Mouse (Mus musculus) neural tube, embryonic 14.5 days (tissue): ENCODE results near the gene Nmrk1. TPM values are rescaled to one million over a fixed set of nuclear protein-coding genes. Genes with fewer than 3 reads are reported as not detected.

Experiments used
- ATAC-seq: fragments of 200-750 bp; cut with Nextera tagmentation; 2 replicates; pipeline ENCODE4 v1.8.0; 2017; ENCODE audit warnings: low read depth, mild to moderate bottlenecking, moderate TSS enrichment, moderate library complexity
- H3K27ac ChIP-seq: fragments of 300-500 bp; sonication (generic); 2 replicates; pipeline ENCODE4 v1.5.1; 2014; ENCODE audit warnings: low read depth, mild to moderate bottlenecking, control low read depth, low read length, moderate library complexity, mixed read lengths
- H3K27me3 ChIP-seq: fragments of 300-500 bp; sonication (generic); 2 replicates; pipeline ENCODE4 v1.6.1; 2014; ENCODE audit warnings: low read length; ENCODE audit not compliant: control insufficient read depth, insufficient read depth
- H3K36me3 ChIP-seq: fragments of 300-500 bp; sonication (generic); 2 replicates; pipeline ENCODE4 v1.6.1; 2014; ENCODE audit warnings: low read length, mixed read lengths; ENCODE audit not compliant: control insufficient read depth, insufficient read depth
- H3K4me1 ChIP-seq: fragments of 300-500 bp; sonication (generic); 2 replicates; pipeline ENCODE4 v1.6.1; 2014; ENCODE audit warnings: low read length; ENCODE audit not compliant: control insufficient read depth, insufficient read depth
- H3K4me2 ChIP-seq: fragments of 300-500 bp; sonication (generic); 2 replicates; pipeline ENCODE4 v1.6.1; 2014; ENCODE audit warnings: mild to moderate bottlenecking, low read depth, low read length, control low read depth
- H3K4me3 ChIP-seq: fragments of 300-500 bp; sonication (generic); 2 replicates; pipeline ENCODE4 v1.5.1; 2014; ENCODE audit warnings: low read depth, low read length, control low read depth, mixed read lengths
- H3K9ac ChIP-seq: fragments of 300-500 bp; sonication (generic); replicated peaks from 2 replicates; pipeline ENCODE4 v1.6.1; 2014; ENCODE audit warnings: low read depth, mild to moderate bottlenecking, control low read depth, low read length, mixed read lengths
- H3K9me3 ChIP-seq: fragments of 300-500 bp; sonication (generic); 2 replicates; pipeline ENCODE4 v1.6.1; 2016; ENCODE audit warnings: low read length; ENCODE audit not compliant: control insufficient read depth
- WGBS: fragments of 180-500 bp; shearing (Covaris S2); extraction: QIAGEN DNeasy Blood & Tissue Kit; methylation state at CpG from one replicate; pipeline ENCODE4 v1.1.7; 2014; 5-methylcytosine and 5-hydroxymethylcytosine counted together
- polyA plus RNA-seq: library from polyadenylated mRNA; unstranded; fragments of >200 nt; fragmentation: Nextera tagmentation; extraction: Ambion mirVana; gene quantifications from 2 replicates; pipeline ENCODE4 v1.2.1, GENCODE M21; 2014

Nmrk1 gene
- polyA plus RNA-seq, 1 experiment from 2014 or later = 9.4 TPM

DNA sequence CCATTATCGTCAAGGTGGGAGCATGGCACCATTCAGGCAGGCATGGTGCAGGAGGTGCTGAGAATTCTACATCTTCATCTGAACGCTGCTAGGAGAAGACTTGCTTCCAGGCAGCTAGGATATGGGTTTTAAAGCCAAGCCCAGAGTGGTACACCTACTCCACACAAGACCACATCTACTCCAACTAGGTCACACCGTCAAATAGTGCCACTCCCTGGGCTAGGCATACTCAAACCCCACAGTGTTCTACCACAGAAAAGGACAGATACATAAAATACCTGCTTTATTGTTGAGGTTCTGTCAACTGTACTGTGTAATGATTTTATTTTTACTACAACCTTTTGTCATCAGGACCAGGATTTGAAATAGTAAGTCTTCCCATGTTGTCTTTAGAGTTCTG, 63.4 kb downstream of the Nmrk1 start:
- WGBS = 97% methylated on average over 3 of the region's 3 CpGs
- Histone ChIP-seq H3K27ac (no peak overlapping the region), H3K9me3 (no peaks in the 10 kb centered on the region), H3K4me2 (no peak overlapping the region), H3K27me3 (no peaks in the 10 kb centered on the region), H3K9ac (no peak overlapping the region), H3K4me1 (no peaks in the 10 kb centered on the region), H3K36me3 (peaks cover 4% of the 10 kb centered on the region; the same call in 1 of the 2 replicates), H3K4me3 (no peak overlapping the region)
- ATAC-seq = no peak

DNA sequence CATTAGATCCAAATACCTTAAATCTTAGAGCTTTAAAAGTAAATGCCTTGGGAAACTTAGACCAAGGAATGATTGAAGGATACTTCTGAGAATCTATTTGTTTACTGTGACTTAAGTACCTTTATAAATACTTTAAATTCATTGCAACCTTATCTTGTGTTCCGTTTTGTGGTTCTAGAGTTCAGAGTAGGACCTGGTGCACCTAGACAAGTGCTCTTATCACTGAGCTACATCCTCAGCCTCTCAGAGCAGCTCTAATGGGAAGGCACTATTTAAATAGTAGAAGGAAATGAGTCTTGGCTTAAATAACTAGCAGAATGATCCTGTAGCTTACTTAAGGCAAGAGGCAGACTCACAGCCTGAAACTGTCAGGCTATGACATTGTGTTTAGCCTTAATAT, 63.8 kb downstream of the Nmrk1 start:
- 92% methylated on average over 1 of the region's 1 CpGs for WGBS
- ATAC-seq = no peak
- Histone ChIP-seq H3K4me2 (no peak overlapping the region), H3K27me3 (no peaks in the 10 kb centered on the region), H3K36me3 (peaks cover 4% of the 10 kb centered on the region; the same call in 1 of the 2 replicates), H3K4me1 (no peaks in the 10 kb centered on the region), H3K27ac (no peak overlapping the region), H3K4me3 (no peak overlapping the region), H3K9ac (no peak overlapping the region), H3K9me3 (no peaks in the 10 kb centered on the region)

Other genes starting within 250 kb of the Nmrk1 start
- gene Ostf1, start 127 bp upstream of the Nmrk1 start, polyA plus RNA-seq = 25.8 and 44.7 TPM in 2 replicates
- gene Carnmt1, start 38.8 kb downstream of the Nmrk1 start, polyA plus RNA-seq = 11.2 and 15.9 TPM in 2 replicates
- gene D030056L22Rik, start 81.2 kb downstream of the Nmrk1 start, polyA plus RNA-seq = 63.3 and 66.7 TPM in 2 replicates
- 0.27 and 0.37 TPM in 2 replicates for gene Trpm6, start 118.0 kb downstream of the Nmrk1 start, polyA plus RNA-seq